Mouse (Mus musculus): ENCODE measurements around the gene Lcp1. TPM values are rescaled to one million over a fixed set of nuclear protein-coding genes. Genes with fewer than 3 reads are reported as not detected.

Lcp1 gene
- total RNA-seq, 2 experiments from 2014 or later: 7.3 to 7.9 TPM

GRCm38 (mm10) chr14:75174731-75175555, 44.0 kb downstream of the Lcp1 start:
- DNase-seq (ENCODE audit: low spot score in 2 of 2): no peak
- intact Hi-C loops (cut with DNase I): no loop called here

GRCm38 (mm10) chr14:75175781-75176180, 44.9 kb downstream of the Lcp1 start:
- no peak for DNase-seq (ENCODE audit: low spot score in 2 of 2)
- intact Hi-C loops (cut with DNase I): no loop called here

- intact Hi-C loops (cut with DNase I): no loop called here
- DNase-seq (ENCODE audit: low spot score in 2 of 2): no peak
Observed at GRCm38 (mm10) chr14:75176425-75177045, 45.6 kb downstream of the Lcp1 start.

GRCm38 (mm10) chr14:75177400-75177799, 46.5 kb downstream of the Lcp1 start:
- DNase-seq (ENCODE audit: low spot score in 2 of 2): no peak
- intact Hi-C loops (cut with DNase I): no loop called here

GRCm38 (mm10) chr14:75178384-75178793, 47.5 kb downstream of the Lcp1 start:
- no peak for DNase-seq (ENCODE audit: low spot score in 2 of 2)
- intact Hi-C loops (cut with DNase I): no loop called here

- intact Hi-C loops (cut with DNase I): no loop called here
- DNase-seq (ENCODE audit: low spot score in 2 of 2): no peak
Observed at GRCm38 (mm10) chr14:75178801-75179211, 47.9 kb downstream of the Lcp1 start.

DNA sequence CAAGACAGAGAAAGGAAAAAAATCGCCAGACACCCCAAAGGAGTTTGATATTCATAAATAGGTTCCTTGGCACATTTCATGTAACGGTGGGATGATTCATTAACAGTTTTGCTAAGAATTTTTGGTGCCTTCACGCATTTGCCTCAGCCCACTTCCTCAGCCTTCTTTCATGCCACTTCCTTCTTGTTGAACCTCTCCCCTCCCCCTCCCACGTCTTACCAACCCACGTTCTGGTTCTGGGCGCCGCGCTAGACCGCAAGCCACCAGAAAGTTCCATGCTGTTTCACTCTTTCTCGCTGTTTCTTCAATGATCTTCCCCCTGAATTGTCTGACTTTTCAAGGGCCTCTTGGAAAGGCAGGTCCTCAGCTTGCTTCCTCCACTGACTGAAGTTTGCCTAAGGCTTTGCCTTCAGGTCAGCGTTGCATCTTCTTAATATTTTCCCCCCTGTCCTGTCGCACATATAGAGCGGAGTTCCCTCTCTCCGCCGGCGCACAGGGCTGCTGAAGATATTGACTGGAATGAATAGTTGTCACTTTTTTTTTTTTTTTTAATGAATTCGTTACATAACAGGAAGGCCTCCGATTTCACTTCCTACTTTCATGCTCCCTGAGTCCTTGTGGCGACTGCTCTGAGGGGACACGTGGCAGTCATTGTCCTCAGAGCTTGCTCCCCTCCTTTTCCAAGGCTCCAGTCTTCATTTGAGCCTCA, 48.5 kb downstream of the Lcp1 start:
- intact Hi-C loops (cut with DNase I): no loop called here
- DNase-seq (ENCODE audit: low spot score in 2 of 2): peak; percentile 28 to 71

DNA sequence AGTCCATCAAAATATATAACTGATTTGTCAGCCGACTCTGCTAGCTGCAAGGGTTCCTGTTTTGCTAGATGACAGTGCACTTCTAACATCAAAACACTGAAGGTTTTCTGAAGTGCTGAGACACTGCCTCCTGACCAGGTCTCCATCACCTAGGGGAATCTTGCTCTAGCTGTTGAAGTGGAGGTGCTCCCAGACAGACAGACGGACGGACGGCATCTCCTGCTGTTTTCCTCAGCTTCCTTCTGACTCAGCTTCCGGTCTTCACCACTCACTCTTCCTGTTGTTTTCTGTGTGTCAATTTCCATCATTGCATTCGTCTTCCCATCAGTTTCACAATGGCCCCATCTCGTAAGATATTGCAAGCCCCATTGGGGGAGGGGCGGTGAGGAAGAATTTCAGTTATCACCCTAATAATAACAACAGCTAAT, 49.7 kb downstream of the Lcp1 start:
- no peak for DNase-seq (ENCODE audit: low spot score in 2 of 2)
- intact Hi-C loops (cut with DNase I): no loop called here

- no peak for DNase-seq (ENCODE audit: low spot score in 2 of 2)
- intact Hi-C loops (cut with DNase I): no loop called here
Observed at GRCm38 (mm10) chr14:75181062-75181935, 50.4 kb downstream of the Lcp1 start.

DNA sequence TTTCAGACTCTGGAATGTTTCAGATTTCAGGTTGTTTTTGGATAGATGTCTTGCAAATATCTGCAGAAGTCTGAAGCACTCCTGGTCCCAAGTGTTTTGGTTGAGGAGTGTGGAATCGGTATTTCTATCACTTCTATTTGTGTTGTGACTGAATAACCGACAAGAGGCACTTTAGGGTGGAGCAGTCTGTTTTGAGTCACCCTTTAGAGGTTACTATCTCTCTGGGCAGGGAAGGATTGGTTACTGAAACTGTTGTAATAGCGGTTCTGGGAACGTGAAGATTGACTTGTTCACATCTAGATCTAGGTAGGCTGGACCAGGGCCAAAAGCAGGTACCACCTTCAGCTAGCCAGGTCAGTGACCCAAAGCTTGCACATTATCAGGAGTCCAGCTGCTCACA, 51.5 kb downstream of the Lcp1 start:
- DNase-seq (ENCODE audit: low spot score in 2 of 2): no peak
- intact Hi-C loops (cut with DNase I): no loop called here

DNA sequence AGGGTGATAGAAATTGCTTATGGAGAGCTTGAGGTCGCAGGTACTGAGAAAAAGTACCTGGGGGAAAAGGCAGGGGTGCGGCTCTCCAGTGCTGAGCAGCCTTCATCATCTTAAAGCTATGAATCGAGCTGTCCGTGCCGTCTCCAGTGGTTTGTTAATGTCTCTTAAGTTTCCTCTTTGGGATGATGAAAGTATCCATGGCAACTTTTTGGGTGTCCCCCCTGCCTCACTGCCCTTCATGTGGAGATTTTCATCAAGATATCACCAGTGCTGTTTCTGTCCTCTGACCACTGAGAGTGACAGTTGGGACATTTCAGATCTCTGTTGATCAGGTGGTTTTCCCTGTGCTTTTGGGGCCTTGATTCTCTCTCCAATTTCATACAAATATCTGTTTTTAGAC, 51.9 kb downstream of the Lcp1 start:
- DNase-seq (ENCODE audit: low spot score in 2 of 2): no peak
- intact Hi-C loops (cut with DNase I): no loop called here

- intact Hi-C loops (cut with DNase I): no loop called here
- no peak for DNase-seq (ENCODE audit: low spot score in 2 of 2)
Observed at GRCm38 (mm10) chr14:75184069-75184790, 53.3 kb downstream of the Lcp1 start.

GRCm38 (mm10) chr14:75185796-75186594, 55.1 kb downstream of the Lcp1 start:
- no peak for DNase-seq (ENCODE audit: low spot score in 2 of 2)
- intact Hi-C loops (cut with DNase I): no loop called here

- intact Hi-C loops (cut with DNase I): no loop called here
Observed at GRCm38 (mm10) chr14:75186858-75187415, 56.0 kb downstream of the Lcp1 start.

GRCm38 (mm10) chr14:75188521-75188920, 57.6 kb downstream of the Lcp1 start:
- intact Hi-C loops (cut with DNase I): no loop called here
- DNase-seq (ENCODE audit: low spot score in 2 of 2): no peak

More at GRCm38 (mm10) chr14:75186858-75187415, 56.0 kb downstream of the Lcp1 start:
- DNase-seq (ENCODE audit: low spot score in 2 of 2): no peak

GRCm38 (mm10) chr14:75189031-75189430, 58.1 kb downstream of the Lcp1 start:
- no peak for DNase-seq (ENCODE audit: low spot score in 2 of 2)
- intact Hi-C loops (cut with DNase I): no loop called here

- intact Hi-C loops (cut with DNase I): no loop called here
- no peak for DNase-seq (ENCODE audit: low spot score in 2 of 2)
Observed at GRCm38 (mm10) chr14:75190683-75191082, 59.8 kb downstream of the Lcp1 start.

- DNase-seq (ENCODE audit: low spot score in 2 of 2): no peak
- intact Hi-C loops (cut with DNase I): no loop called here
Observed at GRCm38 (mm10) chr14:75192427-75192826, 61.5 kb downstream of the Lcp1 start.

Measured in left cerebral cortex, postnatal 25 days (tissue).